Mouse (Mus musculus): ENCODE results near the gene Rbfox1.

Rbfox1 gene

DNA sequence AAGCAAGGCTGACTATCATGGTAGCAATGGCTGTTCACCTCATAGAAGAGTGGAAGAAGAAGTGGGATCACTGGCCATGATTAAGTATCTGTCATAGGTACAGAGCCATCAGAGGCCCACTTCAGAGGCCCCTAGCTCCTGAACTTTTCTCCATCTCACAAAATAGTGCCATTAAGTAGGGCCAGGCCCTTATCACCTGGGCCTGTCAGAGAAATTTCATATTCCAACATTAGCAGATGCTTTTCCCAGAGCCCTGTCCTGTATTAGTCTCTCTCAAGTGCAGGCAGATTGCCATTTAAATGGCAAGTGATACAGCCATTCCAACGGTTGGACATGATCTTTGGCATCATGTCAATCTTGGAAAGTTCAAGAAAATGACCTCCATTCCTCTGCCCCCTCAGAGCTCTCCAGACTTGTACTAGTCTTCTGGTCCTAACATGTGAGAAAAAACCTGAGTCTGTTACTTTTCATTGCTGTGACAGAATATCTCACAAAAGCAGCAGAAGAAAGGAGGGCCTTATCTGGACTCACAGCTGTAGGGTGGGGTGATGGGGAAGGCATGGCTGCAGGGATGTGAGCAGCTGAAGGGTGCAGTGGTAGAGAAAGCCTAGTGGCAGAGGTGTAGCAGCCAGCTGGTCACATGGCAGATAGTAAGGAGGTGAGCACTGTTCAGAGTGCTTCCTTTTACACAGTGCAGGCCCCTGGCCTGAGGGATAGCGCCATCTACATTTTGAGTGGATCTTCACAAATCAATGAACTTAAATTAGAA is 210.6 kb downstream of the Rbfox1 start:
- in situ Hi-C loops (cut with MboI, MseI) = no loop called here

DNA sequence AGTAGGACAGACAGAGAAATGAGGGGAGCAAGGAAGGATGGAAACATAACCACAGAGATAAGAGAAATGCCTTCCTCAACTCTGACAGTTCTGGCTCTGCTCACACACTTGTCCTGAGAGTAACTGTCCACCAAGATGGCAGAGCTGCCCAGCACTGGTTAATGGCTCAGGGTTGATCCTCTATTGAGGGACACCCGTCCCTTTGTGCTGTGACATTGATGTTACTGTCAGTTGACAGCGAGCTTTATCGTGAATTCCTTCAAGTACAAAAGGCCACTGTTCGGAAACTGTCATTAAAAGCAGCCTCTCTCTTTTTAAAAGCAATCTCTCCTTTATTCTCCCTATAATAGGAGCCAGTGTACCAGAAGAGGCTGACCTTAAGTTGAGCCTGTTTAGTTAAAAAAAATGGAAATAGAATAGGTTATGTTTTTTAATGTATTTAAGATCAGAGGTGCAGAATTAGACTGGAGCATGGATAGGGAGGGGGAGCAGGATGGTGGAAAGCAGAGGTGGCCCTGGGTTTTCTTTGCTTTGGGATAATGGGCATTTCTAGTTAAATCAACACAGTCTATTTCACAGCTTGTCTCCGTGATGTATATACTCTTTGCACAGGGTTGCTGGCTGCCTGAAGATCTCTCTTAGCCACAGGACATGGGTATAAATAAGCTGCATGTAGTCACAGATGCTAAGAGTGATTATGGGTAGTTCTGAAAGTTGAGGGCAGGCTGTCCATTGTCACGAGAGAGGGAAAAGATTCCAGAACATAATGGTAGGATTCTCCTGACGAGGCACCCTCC is 212.3 kb downstream of the Rbfox1 start:
- in situ Hi-C loops (cut with MboI, MseI) = no loop called here

DNA sequence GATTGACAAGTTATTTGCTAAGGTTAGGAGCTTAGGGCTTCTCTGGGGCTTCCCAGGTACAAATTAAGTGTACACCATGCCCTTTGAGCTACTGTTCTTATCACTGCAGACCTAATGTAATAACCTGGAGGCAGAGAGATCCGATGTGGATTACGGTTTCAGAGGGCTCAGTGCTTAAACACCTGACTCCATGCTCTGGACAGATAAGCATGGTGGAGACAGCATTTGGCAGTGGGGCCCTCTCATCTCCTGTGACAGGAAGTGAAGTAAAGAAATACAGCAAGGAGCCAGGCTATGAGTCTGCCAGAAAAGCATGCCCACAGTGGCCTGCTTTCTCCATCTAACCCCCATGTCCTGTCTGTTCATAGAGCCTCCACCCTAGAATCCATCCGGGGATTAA is 213.0 kb downstream of the Rbfox1 start:
- in situ Hi-C loops (cut with MboI, MseI) = no loop called here

DNA sequence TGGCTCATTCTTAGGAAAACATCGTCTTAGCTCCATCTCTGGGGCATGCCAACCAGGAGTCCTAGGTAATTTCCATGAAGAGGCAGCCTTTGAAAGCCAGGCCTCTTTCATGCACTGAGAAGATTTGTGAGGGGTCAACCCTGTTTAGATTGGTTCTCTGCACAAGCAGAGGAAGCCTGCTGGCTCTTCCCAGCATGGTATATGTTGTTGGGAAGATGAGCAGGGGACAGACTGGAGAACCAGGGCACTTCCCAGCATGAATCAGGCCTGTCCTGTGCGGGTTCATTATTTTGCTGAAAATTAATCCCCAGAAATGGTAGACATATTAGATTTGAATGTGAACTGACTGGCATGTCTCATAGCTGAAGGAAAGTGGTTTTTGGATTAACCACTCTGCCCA is 214.4 kb downstream of the Rbfox1 start:
- in situ Hi-C loops (cut with MboI, MseI) = no loop called here

DNA sequence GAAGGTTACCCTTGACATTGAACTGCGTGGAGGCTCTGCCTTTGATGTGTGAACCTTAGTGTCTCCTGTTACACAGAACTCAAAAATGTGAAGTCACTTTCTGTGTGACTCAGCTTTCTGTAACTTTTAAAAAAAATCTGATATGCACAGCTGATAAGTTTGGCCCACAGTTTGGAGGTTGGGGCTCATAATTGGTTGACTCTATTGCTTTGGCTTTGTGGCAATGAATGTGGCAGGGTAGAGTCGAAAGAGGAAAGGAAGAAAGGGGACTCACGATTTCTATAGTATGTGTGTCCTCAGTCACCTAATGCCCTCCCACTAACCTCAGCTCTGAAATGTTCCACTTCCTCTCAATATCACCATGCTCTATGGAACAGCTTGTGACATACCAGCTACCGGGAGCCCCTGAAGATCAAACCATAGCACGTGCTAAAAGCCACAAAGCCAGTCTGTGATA is 215.3 kb downstream of the Rbfox1 start:
- in situ Hi-C loops (cut with MboI, MseI) = no loop called here

DNA sequence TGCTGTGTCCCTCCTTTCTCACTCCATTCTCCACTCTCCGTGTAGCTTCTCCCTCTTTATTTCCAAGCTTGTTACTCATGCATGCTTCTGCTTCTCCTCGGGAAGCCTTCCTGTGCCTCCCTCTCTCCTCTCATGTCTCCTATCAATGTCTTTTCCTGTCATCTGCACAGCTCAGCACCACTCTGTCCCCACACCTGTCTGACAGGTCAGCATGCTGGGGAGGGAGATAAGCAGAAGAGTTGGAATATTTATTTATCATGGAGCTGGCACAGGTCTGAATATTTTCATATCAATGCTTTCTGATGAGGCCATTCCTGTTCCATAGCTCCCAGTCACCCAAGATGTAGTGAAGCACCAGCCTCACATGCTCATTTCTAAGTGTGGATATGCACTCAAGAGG is 218.6 kb downstream of the Rbfox1 start:
- in situ Hi-C loops (cut with MboI, MseI) = no loop called here

DNA sequence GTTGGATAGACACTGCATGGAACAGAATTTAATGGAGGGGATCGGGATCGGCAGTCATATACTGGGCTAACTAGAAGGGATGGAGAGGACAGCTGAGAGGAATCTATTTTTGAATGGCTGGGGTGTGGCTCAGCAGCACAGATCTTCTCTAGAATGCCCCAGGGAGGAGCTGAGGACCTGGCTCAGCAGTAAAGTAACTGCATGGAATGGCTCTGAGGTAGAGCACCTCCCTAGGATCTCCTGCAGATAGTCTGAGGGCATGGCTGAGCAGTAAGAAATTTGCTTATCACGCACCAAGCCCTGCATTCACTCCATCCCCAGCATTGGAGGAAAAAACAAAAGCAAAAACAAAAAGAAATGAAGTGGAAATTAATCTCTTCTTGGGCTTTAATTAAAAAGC is 225.0 kb downstream of the Rbfox1 start:
- in situ Hi-C loops (cut with MboI, MseI) = no loop called here

DNA sequence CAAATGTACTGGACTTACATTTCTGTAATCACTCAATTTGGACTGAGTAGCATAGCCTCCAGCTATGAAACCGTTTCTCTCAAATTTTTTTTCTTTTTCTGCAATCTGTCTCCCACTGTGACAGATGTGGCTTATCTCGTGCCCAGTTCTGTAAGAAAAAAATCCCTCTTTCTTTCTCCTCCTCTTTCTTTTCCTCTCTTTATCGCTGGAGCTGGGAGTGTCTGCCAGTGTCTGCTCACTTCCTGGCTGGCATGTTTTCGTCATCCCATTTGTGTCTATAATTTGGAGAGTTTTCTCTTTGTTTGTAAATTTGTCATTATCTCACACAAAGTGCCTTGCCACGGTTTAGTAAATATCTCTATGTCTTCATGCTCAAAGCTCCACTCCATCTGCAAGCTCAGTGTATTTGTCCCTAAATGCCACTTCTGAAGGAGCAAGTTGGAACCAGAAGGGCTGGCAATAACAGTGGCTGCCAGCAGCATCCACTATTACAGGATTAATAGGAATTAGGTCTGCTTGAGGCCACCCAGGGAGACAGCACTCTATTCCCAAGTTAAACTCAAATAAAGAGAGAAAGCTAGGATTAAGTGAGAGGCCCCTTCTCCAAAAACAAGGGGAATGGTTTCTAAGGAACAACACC is 228.8 kb downstream of the Rbfox1 start:
- in situ Hi-C loops (cut with MboI, MseI) = no loop called here

DNA sequence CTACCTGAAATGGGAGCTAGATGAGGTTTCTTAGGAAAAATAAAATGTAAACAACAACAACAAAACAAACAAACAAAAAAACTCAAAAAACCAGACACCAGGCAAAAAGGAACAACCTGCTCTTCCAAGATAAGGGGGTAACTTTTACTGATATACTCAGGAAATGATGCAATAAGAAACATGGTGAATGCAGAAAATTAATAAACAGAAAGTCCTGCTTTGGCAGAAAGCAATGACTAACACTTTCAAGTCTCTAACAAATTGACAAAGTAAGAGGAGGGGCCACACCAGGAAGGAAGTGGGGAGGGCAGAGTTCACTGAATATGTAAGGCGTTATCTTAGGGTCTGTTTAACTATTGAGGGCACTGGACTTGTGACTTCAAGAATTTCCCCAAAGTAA is 234.3 kb downstream of the Rbfox1 start:
- in situ Hi-C loops (cut with MboI, MseI) = no loop called here

DNA sequence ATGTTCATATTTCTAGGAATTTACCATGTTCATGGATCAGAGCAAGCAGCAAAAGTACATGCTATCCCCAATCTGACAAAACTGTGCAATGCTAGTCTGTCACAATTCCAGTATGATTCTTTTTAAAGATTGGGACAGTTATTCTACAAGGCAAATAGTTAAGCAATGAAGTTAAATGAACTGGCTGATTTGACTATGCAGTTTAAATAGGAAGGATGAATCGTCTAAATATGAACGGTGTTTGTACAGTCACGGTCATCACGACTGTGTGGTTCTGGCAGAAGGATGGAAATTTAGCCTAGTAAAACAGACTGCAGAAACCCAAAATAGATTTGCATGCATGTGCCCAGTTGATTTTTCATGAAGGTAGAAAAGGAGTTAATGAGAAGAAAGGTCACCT is 236.1 kb downstream of the Rbfox1 start:
- in situ Hi-C loops (cut with MboI, MseI) = no loop called here

DNA sequence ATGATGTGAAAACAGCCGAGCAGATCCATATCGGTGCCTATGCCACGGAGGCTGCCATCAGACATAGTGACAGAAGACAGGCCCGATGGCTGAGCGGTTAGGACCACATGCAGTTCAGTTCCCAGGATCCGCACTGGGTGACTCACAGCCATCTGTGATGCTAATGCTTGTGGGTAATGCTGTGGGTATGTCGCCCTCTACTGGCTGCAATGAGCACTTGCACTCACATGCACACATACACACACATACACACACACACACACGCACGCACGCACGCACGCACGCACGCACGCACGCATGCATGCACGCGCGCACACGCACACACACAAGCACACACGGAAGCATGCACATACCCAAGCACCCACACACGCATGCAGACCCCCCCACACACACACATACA is 237.7 kb downstream of the Rbfox1 start:
- in situ Hi-C loops (cut with MboI, MseI) = no loop called here

DNA sequence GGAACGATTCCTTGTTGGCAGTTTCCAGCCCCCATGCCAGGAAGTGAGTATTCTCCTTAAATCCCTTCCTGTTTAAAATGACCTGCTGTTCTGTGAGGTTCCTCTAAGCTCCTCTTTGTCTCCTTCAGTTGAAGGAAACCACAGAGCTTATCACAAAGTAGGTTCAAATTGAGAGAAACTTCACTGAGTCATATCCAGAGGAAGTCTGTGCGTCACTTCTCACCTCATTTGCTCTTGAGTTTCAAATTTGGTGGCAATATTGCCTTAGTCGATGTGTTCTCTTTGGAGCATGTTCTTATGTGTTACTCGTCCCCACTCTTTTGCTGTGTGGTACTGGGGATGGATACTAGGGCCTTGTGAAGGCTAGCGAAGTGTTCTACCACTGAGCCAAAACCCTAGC is 243.2 kb downstream of the Rbfox1 start:
- in situ Hi-C loops (cut with MboI, MseI) = no loop called here

DNA sequence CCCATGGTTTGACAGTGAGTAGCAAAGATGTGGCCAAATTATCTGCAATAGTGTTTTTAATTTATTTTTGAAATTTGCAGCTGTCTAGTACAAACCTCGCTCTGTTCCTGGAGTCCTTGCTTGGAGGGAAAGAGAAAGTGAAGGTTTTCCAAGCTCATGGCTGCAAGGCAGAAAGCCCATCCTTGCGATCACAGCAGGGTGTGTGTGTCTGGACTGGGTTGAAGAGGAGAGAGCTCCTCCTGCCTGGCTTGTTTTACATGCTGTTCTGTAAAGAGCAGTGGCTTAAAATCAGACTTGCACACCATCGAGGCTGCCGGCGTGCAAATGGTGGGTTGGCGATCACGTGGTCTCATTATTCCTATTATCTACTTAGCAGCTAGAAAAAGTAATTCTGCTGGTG is 249.9 kb downstream of the Rbfox1 start:
- in situ Hi-C loops (cut with MboI, MseI) = no loop called here

DNA sequence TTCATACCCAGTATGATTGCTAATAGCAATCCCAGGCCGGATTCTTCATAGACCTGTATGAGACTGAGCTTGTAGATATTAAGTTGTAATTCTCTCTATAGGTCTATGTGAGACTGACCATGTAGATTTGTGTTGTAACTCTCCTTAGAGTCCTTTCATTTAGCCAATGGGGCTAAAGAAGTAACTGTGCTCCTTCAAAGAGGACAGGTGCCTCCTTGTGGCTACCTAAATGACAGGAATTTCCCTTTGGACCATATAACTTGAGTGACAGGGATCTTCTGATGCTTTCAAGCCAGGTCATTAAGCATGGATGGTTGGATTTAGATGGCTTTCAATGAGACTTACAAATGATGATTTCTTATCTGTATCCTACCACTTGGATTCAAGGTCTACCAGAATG is 254.3 kb downstream of the Rbfox1 start:
- in situ Hi-C loops (cut with MboI, MseI) = no loop called here

DNA sequence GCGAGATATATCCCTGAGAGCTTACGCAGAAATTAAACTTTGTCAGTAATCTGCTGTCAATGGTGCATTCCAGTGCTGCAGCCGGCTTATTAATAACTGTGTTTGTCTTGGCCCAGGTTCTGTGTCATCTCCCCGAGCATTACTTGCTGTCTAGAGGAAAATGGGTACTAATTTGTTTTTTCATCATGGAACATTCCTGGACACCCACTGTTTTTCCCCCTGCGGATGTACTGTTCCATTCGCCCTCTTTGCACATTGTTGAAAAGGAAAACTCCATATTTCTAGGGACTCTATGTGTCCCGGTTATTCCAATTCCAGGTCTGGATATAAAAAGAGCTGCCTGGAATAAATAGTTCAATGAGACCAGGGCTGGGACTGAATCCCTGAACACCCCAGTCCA is 262.8 kb downstream of the Rbfox1 start:
- in situ Hi-C loops (cut with MboI, MseI) = no loop called here

DNA sequence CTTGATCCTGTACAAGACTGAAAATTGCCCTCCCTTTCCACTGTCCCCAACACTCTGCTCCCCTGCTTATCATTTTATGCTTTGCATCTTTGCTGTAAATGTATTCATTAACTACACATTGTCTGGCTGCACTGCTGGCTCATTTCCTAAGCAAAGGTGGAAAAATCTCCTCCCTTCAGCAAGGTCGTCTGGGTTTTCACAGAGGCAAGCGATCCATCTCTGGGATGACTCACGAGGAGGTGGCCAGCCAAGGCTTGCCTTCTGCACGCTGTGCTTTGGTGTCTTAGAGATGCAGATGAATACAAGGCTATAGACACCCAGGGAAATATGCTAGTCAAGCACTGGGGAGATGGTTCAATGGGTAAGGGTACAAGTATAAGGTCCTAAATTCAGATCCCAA is 264.2 kb downstream of the Rbfox1 start:
- in situ Hi-C loops (cut with MboI, MseI) = no loop called here

DNA sequence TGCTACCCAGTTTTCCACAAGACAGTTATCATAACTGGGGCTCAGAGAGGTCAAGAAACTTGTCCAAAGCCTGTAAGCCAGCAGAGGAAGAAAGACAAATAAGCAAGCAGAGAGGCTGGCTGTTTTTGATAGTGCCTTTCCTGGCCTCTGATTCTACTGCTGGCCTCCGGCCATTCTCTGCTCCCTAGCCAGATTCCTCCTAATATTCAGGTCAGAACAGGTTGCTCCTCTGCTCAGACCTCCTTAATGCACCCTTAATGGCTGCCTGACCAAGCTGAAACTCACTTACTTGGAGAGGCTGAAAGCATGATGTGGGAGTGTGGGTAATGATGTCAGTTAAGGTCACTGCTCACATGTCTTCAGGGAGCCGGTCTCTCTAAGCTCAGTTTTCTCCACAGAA is 270.4 kb downstream of the Rbfox1 start:
- in situ Hi-C loops (cut with MboI, MseI) = no loop called here

DNA sequence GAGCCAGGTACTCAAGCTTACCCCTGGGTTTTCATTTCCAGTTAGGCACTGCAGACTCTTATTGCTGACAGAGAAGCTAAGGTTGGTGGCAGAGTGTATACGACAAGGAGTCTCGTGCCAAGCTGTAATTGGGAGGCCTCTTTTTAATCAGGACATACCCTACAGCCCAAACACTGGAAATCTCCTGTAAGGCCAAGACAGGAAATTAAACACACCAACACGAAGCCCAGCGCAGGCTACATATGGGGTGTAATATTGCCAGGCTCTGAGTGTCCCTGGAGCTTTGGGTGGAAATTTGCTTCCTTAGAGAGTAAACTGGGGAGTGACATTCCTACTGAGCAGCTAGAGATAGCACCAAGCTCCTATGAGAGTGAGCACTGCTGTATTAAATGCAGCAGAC is 279.3 kb downstream of the Rbfox1 start:
- in situ Hi-C loops (cut with MboI, MseI) = no loop called here

DNA sequence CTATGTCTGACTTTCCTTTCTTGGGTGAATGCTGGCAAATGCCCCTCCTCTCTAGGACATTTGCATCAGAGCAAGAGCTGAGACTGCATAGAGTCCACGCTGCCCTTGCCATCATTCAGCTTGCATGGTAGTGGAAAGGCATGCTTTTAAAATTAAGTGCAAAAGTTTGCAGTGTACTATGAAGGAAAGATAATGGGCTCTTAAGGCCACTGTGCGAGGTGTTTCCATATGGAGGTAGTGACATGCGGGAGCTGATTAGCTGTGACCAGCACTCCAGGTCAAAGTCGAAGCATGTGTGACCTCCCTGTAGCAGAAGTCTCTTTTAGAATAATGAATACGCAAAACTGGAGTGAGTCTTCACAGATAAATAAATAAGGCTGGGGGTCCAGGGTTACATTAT is 284.2 kb downstream of the Rbfox1 start:
- in situ Hi-C loops (cut with MboI, MseI) = no loop called here

DNA sequence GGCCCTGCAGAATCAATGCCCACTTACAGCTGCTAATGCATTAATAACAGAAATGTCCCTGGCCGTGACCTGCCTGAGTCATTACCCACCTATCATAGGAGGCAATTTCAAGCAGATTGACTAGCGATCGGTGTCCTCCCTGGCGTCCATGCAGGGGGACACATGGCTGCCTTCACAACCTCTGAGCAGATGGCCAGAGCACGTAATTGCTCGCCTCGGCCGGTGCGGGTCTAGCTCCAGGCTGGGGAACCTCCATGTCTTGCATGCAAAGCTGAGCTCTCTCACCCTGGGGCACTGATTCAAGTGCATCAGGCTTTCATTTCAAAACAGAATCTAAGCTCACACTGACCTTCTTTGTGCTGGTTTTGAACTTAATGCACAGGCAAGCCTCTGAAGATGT is 295.7 kb downstream of the Rbfox1 start:
- in situ Hi-C loops (cut with MboI, MseI) = no loop called here

DNA sequence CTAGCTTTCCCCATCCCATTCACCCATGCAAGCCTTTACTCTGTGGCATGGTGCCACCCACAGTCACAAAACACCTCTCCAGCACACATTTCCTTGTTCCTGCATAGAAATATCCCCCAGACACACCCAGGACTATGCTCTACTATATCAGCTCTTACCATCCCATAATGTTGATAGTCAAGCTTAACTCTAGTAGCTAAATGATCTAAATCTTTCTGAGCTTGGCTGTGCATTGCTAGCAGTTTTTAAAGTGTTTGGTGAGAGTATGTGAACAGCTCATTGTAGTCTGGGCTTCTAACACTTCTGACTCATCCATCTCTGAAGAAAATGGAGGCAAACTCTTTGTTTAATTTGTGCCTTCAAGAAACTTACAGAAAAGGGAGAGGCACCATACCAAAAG is 297.2 kb downstream of the Rbfox1 start:
- in situ Hi-C loops (cut with MboI, MseI) = no loop called here

DNA sequence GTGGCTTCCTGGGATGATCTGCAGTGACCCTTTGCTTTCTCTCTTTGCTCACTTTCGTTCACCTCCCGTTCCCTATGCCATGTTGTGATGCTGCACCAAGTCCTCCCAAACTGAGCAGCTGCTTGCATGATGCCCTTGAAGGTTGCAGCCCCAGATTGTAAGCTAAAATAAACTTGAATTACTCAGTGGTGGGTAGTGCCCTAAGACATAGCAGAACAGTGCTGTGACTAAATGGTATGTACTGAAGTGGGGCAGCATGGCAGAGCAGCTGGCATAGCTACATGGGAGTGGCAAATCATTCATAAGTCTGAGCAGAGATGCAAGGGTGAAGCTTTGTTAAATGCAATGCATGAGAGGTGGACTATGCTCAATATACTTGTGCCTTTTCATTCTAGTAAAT is 307.2 kb downstream of the Rbfox1 start:
- in situ Hi-C loops (cut with MboI, MseI) = no loop called here

DNA sequence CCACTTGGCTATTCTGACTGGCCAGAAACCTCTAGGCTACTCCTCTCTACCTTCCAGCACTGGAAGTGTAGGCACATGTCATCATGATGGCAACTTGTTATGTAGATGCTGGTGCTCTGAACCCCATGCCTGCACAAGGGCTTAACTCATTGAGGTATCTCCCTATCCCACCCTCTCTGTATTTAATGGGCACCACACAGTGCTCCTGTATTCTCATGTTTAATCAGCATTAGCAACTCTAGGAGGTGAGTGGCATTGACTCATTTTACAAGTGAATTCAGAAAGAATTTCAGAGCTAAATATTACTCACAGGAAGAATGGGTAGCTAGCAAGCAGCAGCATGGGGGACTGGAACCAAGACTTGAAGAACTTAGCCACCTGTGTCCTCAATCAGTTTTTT is 321.3 kb downstream of the Rbfox1 start:
- in situ Hi-C loops (cut with MboI, MseI) = no loop called here
